Mouse (Mus musculus) midbrain, embryonic 13.5 days (tissue): ENCODE data around the gene Drd5. TPM values are rescaled to one million over a fixed set of nuclear protein-coding genes. Genes with fewer than 3 reads are reported as not detected.
A peak's percentile ranks its signal among the peaks of the same experiment; 100 is the strongest.

Experiments used
- ATAC-seq: fragments of 200-750 bp; cut with Nextera tagmentation; 2 replicates; pipeline ENCODE4 v1.8.0; 2017; ENCODE audit warnings: mild to moderate bottlenecking, moderate TSS enrichment, moderate library complexity
- H3K27ac ChIP-seq: fragments of 300-500 bp; sonication (generic); 2 replicates; pipeline ENCODE4 v1.5.1; 2015; ENCODE audit warnings: inconsistent platforms, mild to moderate bottlenecking, moderate library complexity
- H3K27me3 ChIP-seq: fragments of 300-500 bp; sonication (generic); 2 replicates; pipeline ENCODE4 v1.6.1; 2015; ENCODE audit warnings: mild to moderate bottlenecking, inconsistent platforms
- H3K36me3 ChIP-seq: fragments of 300-500 bp; sonication (generic); 2 replicates; pipeline ENCODE4 v1.6.1; 2015; ENCODE audit warnings: mild to moderate bottlenecking, inconsistent platforms
- H3K4me1 ChIP-seq: fragments of 300-500 bp; sonication (generic); replicated peaks from 2 replicates; pipeline ENCODE4 v1.6.1; 2015; ENCODE audit warnings: inconsistent platforms
- H3K4me2 ChIP-seq: fragments of 300-500 bp; sonication (generic); replicated peaks from 2 replicates; pipeline ENCODE4 v1.6.1; 2015; ENCODE audit warnings: moderate library complexity, mild to moderate bottlenecking, inconsistent platforms
- H3K4me3 ChIP-seq: fragments of 300-500 bp; sonication (generic); replicated peaks from 2 replicates; pipeline ENCODE4 v1.5.1; 2015; ENCODE audit warnings: mild to moderate bottlenecking, inconsistent platforms
- H3K9ac ChIP-seq: fragments of 300-500 bp; sonication (generic); replicated peaks from 2 replicates; pipeline ENCODE4 v1.6.1; 2015; ENCODE audit warnings: mild to moderate bottlenecking, inconsistent platforms
- H3K9me3 ChIP-seq: fragments of 300-500 bp; sonication (generic); 2 replicates; pipeline ENCODE4 v1.6.1; 2016; ENCODE audit warnings: mild to moderate bottlenecking, inconsistent platforms
- WGBS: fragments of 180-500 bp; shearing (Covaris S2); methylation state at CpG from one replicate; pipeline ENCODE4 v1.1.7; 2015; 5-methylcytosine and 5-hydroxymethylcytosine counted together
- polyA plus RNA-seq: library from polyadenylated mRNA; unstranded; fragments of >200 nt; fragmentation: Nextera tagmentation; extraction: Ambion mirVana; gene quantifications from 2 replicates; pipeline ENCODE4 v1.2.1, GENCODE M21; 2015

Drd5 gene
- polyA plus RNA-seq, 1 experiment from 2014 or later = 0.13 TPM

DNA sequence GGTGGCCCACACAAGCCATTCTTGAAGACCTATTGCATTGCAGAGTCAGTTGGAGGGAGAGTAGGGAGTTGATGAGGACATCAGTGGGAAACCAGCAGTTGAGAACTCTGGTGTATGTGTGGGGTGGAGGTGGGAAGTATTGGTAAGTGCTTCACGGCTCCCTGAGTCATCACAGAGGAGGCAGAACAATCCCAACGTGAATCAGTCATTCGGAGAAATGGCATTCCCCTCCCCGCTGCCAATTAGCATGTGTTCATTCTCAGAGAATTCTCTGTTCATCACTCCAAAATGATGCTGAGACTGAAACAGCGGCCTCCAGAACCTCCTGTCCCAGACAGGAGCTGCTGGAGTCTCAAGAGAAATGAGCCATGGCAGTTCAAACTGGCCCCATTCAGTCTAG, 45.2 kb downstream of the Drd5 start:
- H3K27me3 ChIP-seq = peaks cover 13% of the 10 kb centered on the region; the same call in 1 of the 2 replicates
- no peak for ATAC-seq
- peaks cover 20% of the 10 kb centered on the region for H3K4me1 ChIP-seq
- no peaks in the 10 kb centered on the region for H3K36me3 ChIP-seq
- no peak overlapping the region for H3K9ac ChIP-seq
- no peaks in the 10 kb centered on the region for H3K9me3 ChIP-seq
- H3K27ac ChIP-seq = no peak overlapping the region
- no peak overlapping the region for H3K4me2 ChIP-seq
- no peak overlapping the region for H3K4me3 ChIP-seq
- 81% methylated on average over 5 of the region's 5 CpGs for WGBS

DNA sequence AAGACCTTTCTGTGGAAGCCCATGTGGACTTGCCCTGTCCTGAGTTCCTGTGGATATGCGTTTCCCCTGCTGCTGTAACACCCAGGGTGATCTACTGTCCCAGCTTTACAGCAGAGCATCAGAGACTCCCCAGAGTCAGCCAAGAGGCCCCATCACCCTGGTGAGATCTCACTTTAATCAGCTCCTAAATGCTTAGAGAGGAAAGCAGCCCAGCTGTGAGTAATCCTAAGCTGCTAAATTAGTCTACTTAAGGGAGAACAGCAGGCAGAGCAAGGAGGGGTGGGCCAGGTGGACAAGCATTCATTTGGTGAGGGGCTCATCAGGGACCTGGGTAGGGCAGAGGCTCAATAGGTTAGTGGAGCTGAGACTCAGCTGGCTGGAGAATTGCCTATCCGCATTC, 46.4 kb downstream of the Drd5 start:
- Histone ChIP-seq H3K27ac (no peak overlapping the region), H3K4me2 (no peak overlapping the region), H3K36me3 (no peaks in the 10 kb centered on the region), H3K27me3 (peaks cover 13% of the 10 kb centered on the region; the same call in 1 of the 2 replicates), H3K9ac (no peak overlapping the region), H3K9me3 (no peaks in the 10 kb centered on the region), H3K4me3 (no peak overlapping the region), H3K4me1 (peaks cover 17% of the 10 kb centered on the region)
- ATAC-seq = no peak
- 40% methylated on average over 2 of the region's 2 CpGs for WGBS

DNA sequence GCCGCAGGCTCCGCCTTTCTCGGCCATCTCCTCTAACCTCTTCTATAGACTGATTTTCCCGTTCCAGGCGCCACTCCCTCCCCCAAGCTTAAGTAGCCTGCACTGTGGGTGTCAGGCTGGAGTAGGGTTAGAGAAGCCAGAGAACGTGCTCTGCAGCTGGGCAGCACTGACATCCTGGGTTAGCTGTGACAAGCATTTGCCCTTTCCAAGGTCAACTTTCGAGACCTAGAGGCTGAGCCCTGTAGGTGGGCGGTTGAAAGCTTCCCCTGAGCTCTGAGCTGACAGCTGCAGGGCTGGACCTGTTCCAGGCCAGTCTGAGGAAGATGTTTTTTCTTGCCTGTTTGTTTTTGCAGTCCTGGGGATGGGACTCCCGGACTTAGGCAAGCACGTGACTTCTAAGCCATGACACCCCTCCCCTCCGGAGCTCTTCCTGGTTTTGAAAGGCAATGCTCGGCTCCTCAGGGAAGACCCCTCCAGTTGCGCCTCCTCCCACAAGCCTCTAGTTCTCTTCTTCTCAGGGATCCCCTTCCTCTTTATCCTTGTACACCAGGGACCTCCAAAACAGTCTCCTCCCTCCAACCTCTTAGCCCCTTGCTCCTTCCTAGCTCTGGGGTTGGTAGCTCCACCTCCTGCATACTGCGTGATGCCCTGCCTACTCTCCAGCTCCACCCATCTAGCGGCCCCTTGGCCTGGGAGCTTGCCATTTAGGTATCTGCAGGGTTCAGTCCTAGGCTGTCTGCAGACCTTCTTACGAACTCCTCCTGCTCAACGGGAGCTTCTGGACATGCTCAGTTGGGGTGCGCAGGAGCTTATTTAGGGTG, 47.7 kb downstream of the Drd5 start:
- H3K27me3 ChIP-seq = peaks cover 13% of the 10 kb centered on the region; the same call in 1 of the 2 replicates
- no peak overlapping the region for H3K9ac ChIP-seq
- H3K36me3 ChIP-seq = no peaks in the 10 kb centered on the region
- WGBS = 8% methylated on average over 18 of the region's 18 CpGs
- no peak overlapping the region for H3K27ac ChIP-seq
- peak overlapping the region; percentile 51 for H3K4me2 ChIP-seq
- peak; percentile 73 for ATAC-seq
- H3K9me3 ChIP-seq = no peaks in the 10 kb centered on the region
- H3K4me3 ChIP-seq = peak overlapping the region; percentile 15
- peaks cover 17% of the 10 kb centered on the region for H3K4me1 ChIP-seq

DNA sequence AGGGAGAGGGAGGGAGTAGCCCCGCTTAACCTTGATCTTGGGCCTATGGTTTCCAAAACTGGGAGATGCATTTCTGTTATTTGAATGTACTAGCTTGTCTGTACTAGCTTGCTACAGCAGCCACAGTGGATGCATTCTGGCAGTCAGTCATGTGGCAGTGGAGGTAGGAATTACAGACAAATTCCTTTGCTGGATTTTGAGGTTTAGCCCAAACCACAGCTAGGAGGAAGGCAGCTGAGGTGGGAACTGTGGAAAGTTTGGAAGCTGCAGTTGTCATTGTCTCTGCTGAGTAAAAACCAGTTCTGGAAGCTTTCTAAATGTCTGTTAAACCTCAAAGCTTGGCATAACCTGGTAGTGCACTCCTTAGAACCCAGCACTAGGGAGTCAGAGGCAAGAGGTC, 52.1 kb downstream of the Drd5 start:
- no peak overlapping the region for H3K27ac ChIP-seq
- no peak overlapping the region for H3K4me3 ChIP-seq
- H3K27me3 ChIP-seq = peaks cover under 1% of the 10 kb centered on the region; the same call in 1 of the 2 replicates
- no peak overlapping the region for H3K9ac ChIP-seq
- ATAC-seq = no peak
- no peak overlapping the region for H3K4me2 ChIP-seq
- no peaks in the 10 kb centered on the region for H3K36me3 ChIP-seq
- WGBS = 70% methylated on average over 1 of the region's 1 CpGs
- peaks cover 10% of the 10 kb centered on the region for H3K4me1 ChIP-seq
- no peaks in the 10 kb centered on the region for H3K9me3 ChIP-seq

Other genes with a start within 250 kb of the Drd5 start
- 870 and 950 TPM in 2 replicates for gene Nsg1, start 159.5 kb upstream of the Drd5 start, polyA plus RNA-seq
- 26.2 and 26.4 TPM in 2 replicates for gene Zbtb49, start 98.9 kb upstream of the Drd5 start, polyA plus RNA-seq
- 66.9 and 76.9 TPM in 2 replicates for gene Lyar, start 98.9 kb upstream of the Drd5 start, polyA plus RNA-seq
- gene Tmem128, start 59.2 kb upstream of the Drd5 start, polyA plus RNA-seq = 105 and 116 TPM in 2 replicates
- not detected in 2 replicates for gene Otop1, start 43.4 kb upstream of the Drd5 start, polyA plus RNA-seq
- gene Slc2a9, start 183.8 kb downstream of the Drd5 start, polyA plus RNA-seq = 0.11 and 0.43 TPM in 2 replicates
- gene Wdr1, start 243.9 kb downstream of the Drd5 start, polyA plus RNA-seq = 143 and 150 TPM in 2 replicates